Mouse (Mus musculus): Measurements from ENCODE around the gene Aldh2.
A peak's percentile ranks its signal among the peaks of the same experiment; 100 is the strongest.

- TF ChIP-seq CTCF (IDR thresholded peaks at IDR 0.05 in 2 of 3, conservative IDR thresholded peaks at IDR 0.05 in 1 of 3; ENCODE audit: control insufficient read depth in 1 of 3, insufficient read depth in 1 of 3, low read depth in 2 of 3, low read length in 3 of 3, poor library complexity in 1 of 3, severe bottlenecking in 1 of 3) = no peak
- 0 out of 2 replicates have a peak, but pooled peaks have one; percentile 57 for TF ChIP-seq MAZ (IDR thresholded peaks at IDR 0.05; ENCODE audit: low read depth, low read length)
- TF ChIP-seq BHLHE40 (IDR thresholded peaks at IDR 0.05; ENCODE audit: borderline replicate concordance, low read depth, low read length) = no peak
- TF ChIP-seq EP300 (IDR thresholded peaks at IDR 0.05; ENCODE audit: low read depth in 1 of 2, low read length in 2 of 2) = no peak
Measured at GRCm38 (mm10) chr5:121593451-121594401, at the start of gene Aldh2.

Data from MEL (cell line).